Mouse (Mus musculus) C2C12 (cell line): ENCODE results near the gene Spata31d1b. TPM values are rescaled to one million over a fixed set of nuclear protein-coding genes. Genes with fewer than 3 reads are reported as not detected.

ENCODE experiments used
- H3K27me3 ChIP-seq: one replicate; pipeline ENCODE4 v1.6.1; 2011; ENCODE audit not compliant: control insufficient read depth, insufficient read depth, insufficient read length
- H3K36me3 ChIP-seq: one replicate; pipeline ENCODE4 v1.6.1; 2011; ENCODE audit not compliant: control insufficient read depth, insufficient read depth
- H3K4me3 ChIP-seq: one replicate; pipeline ENCODE4 v1.5.1; 2011; ENCODE audit warnings: mild to moderate bottlenecking, control low read depth; ENCODE audit not compliant: poor library complexity, insufficient read depth, severe bottlenecking
- H3K79me2 ChIP-seq: one replicate; pipeline ENCODE4 v1.6.1; 2011; ENCODE audit not compliant: control insufficient read depth, insufficient read depth
- H3K79me3 ChIP-seq: one replicate; pipeline ENCODE4 v1.6.1; 2011; ENCODE audit warnings: low read depth, control low read depth
- H3ac ChIP-seq: one replicate; pipeline ENCODE3; 2011; ENCODE audit warnings: low read depth; ENCODE audit not compliant: control insufficient read depth, insufficient read length
- CEBPB ChIP-seq: IDR thresholded peaks from one replicate; pipeline ENCODE4 v1.6.1; 2011; ENCODE audit warnings: low read depth, mild to moderate bottlenecking, control low read depth, moderate library complexity
- CTCF ChIP-seq: IDR thresholded peaks from one replicate; pipeline ENCODE4 v1.5.1; 2011; ENCODE audit not compliant: control insufficient read depth, insufficient read depth, insufficient read length
- FOSL1 ChIP-seq: IDR thresholded peaks from one replicate; pipeline ENCODE4 v1.8.0; 2011; ENCODE audit warnings: mild to moderate bottlenecking, low read length; ENCODE audit not compliant: poor library complexity, insufficient read depth, severe bottlenecking
- MAX ChIP-seq: IDR thresholded peaks from one replicate; pipeline ENCODE4 v1.6.1; 2011; ENCODE audit warnings: mild to moderate bottlenecking, control low read depth
- MYOD1 ChIP-seq: IDR thresholded peaks from one replicate; pipeline ENCODE4 v1.6.1; 2011; ENCODE audit warnings: low read depth; ENCODE audit not compliant: control insufficient read depth, insufficient read length
- MYOG ChIP-seq: IDR thresholded peaks from one replicate; pipeline ENCODE4 v1.6.1; 2011; ENCODE audit not compliant: control insufficient read depth, insufficient read length; ENCODE audit errors: extremely low read depth
- USF1 ChIP-seq: IDR thresholded peaks from one replicate; pipeline ENCODE4 v1.6.1; 2011; ENCODE audit warnings: low read depth, mild to moderate bottlenecking, control low read depth, moderate library complexity
- polyA plus RNA-seq: library from polyadenylated mRNA; unstranded; fragments of >200 nt; fragmentation: generic; extraction: Trizol; gene quantifications from one replicate; pipeline ENCODE4 v1.2.1, GENCODE M21; 2012; ENCODE audit warnings: missing spikeins

Gene Spata31d1b
- polyA plus RNA-seq, 1 experiment: not detected

GRCm38 (mm10) chr13:59689313-59689712, 22.8 kb upstream of the Spata31d1b start:
- no peak overlapping the region for H3ac ChIP-seq
- no peak for TF ChIP-seq FOSL1
- no peak for TF ChIP-seq CTCF
- no peak for TF ChIP-seq MYOG
- no peak for TF ChIP-seq MYOD1
- TF ChIP-seq CEBPB: no peak
- no peak for TF ChIP-seq USF1
- TF ChIP-seq MAX: no peak

GRCm38 (mm10) chr13:59689843-59690242, 22.2 kb upstream of the Spata31d1b start:
- peaks cover 12% of the 10 kb centered on the region for H3K27me3 ChIP-seq
- no peaks in the 10 kb centered on the region for H3K79me3 ChIP-seq
- no peaks in the 10 kb centered on the region for H3K79me2 ChIP-seq
- no peaks in the 10 kb centered on the region for H3K36me3 ChIP-seq
- TF ChIP-seq FOSL1 (no peak), MAX (no peak), MYOG (no peak), MYOD1 (no peak), USF1 (no peak), CTCF (no peak), CEBPB (no peak)
- no peak overlapping the region for H3K4me3 ChIP-seq
- H3ac ChIP-seq: no peak overlapping the region

More at GRCm38 (mm10) chr13:59689313-59689712, 22.8 kb upstream of the Spata31d1b start:
- Histone ChIP-seq H3K79me3 (no peaks in the 10 kb centered on the region), H3K36me3 (no peaks in the 10 kb centered on the region), H3K27me3 (peaks cover 12% of the 10 kb centered on the region), H3K79me2 (no peaks in the 10 kb centered on the region), H3K4me3 (no peak overlapping the region)

GRCm38 (mm10) chr13:59690576-59690975, 21.5 kb upstream of the Spata31d1b start:
- no peaks in the 10 kb centered on the region for H3K79me2 ChIP-seq
- no peak overlapping the region for H3K4me3 ChIP-seq
- H3K79me3 ChIP-seq: no peaks in the 10 kb centered on the region
- H3K27me3 ChIP-seq: peaks cover 12% of the 10 kb centered on the region
- no peaks in the 10 kb centered on the region for H3K36me3 ChIP-seq
- no peak overlapping the region for H3ac ChIP-seq
- TF ChIP-seq CTCF: no peak

- no peaks in the 10 kb centered on the region for H3K79me3 ChIP-seq
- H3K27me3 ChIP-seq: peaks cover 12% of the 10 kb centered on the region
- no peaks in the 10 kb centered on the region for H3K36me3 ChIP-seq
- TF ChIP-seq USF1 (no peak), MAX (no peak), CTCF (no peak), MYOG (no peak), CEBPB (no peak), MYOD1 (no peak), FOSL1 (no peak)
- no peak overlapping the region for H3ac ChIP-seq
- H3K4me3 ChIP-seq: no peak overlapping the region
- no peaks in the 10 kb centered on the region for H3K79me2 ChIP-seq
Observed at GRCm38 (mm10) chr13:59691478-59691877, 20.6 kb upstream of the Spata31d1b start.

- no peak within 1 kb of the TSS for H3ac ChIP-seq
- H3K4me3 ChIP-seq: no peak within 1 kb of the TSS
- no peaks in the 10 kb centered on the region for H3K36me3 ChIP-seq
- H3K27me3 ChIP-seq: peaks cover 12% of the 10 kb centered on the region
- TF ChIP-seq CTCF: no peak
- TF ChIP-seq CEBPB: no peak
- TF ChIP-seq FOSL1: no peak
- TF ChIP-seq MYOG: no peak
- TF ChIP-seq USF1: no peak
- TF ChIP-seq MAX: no peak
- TF ChIP-seq MYOD1: no peak
- no peaks in the 10 kb centered on the region for H3K79me3 ChIP-seq
- H3K79me2 ChIP-seq: no peaks in the 10 kb centered on the region
Observed at GRCm38 (mm10) chr13:59694008-59694407, 18.1 kb upstream of the Spata31d1b start, which contains the start of gene 4921517D22Rik. Gene 4921517D22Rik (minus strand): TSS chr13:59694108.

GRCm38 (mm10) chr13:59695781-59696180, 16.3 kb upstream of the Spata31d1b start:
- no peaks in the 10 kb centered on the region for H3K79me2 ChIP-seq
- H3ac ChIP-seq: no peak overlapping the region
- H3K79me3 ChIP-seq: no peaks in the 10 kb centered on the region
- H3K36me3 ChIP-seq: no peaks in the 10 kb centered on the region
- peaks cover 9% of the 10 kb centered on the region for H3K27me3 ChIP-seq
- no peak overlapping the region for H3K4me3 ChIP-seq
- TF ChIP-seq USF1 (no peak), CTCF (no peak), FOSL1 (no peak), MYOD1 (no peak), MYOG (no peak), MAX (no peak), CEBPB (no peak)
